Mouse (Mus musculus): ENCODE measurements around the gene Gsta4. TPM values are rescaled to one million over a fixed set of nuclear protein-coding genes. Genes with fewer than 3 reads are reported as not detected.

Gsta4 gene
- polyA plus RNA-seq, 2 experiments = 17.2 to 30.6 TPM

GRCm38 (mm10) chr9:78212341-78213049 lies 29.9 kb downstream of the Gsta4 start:
- ATAC-seq (ENCODE audit: insufficient read depth) = no peak

GRCm38 (mm10) chr9:78217074-78217473 lies 34.5 kb downstream of the Gsta4 start:
- no peak for DNase-seq (ENCODE audit: low read depth in 3 of 3, low spot score in 3 of 3)
- ATAC-seq (ENCODE audit: insufficient read depth) = no peak

More at GRCm38 (mm10) chr9:78212341-78213049, 29.9 kb downstream of the Gsta4 start:
- no peak for DNase-seq (ENCODE audit: low read depth in 3 of 3, low spot score in 3 of 3)
- Histone ChIP-seq H3K36me3 (replicated peaks; ENCODE audit: control insufficient read depth, insufficient read depth, low read depth) (no peaks in the 10 kb centered on the region), H3K4me3 (ENCODE audit: insufficient read depth in 1 of 2, low read depth in 2 of 2, low read length in 2 of 2) (no peak overlapping the region), H3K9ac (replicated peaks) (no peak overlapping the region), H3K4me2 (ENCODE audit: low read depth) (no peak overlapping the region), H3K9me3 (ENCODE audit: control insufficient read depth, low read length) (no peaks in the 10 kb centered on the region), H3K27ac (no peak overlapping the region), H3K4me1 (replicated peaks; ENCODE audit: control insufficient read depth in 2 of 2, insufficient read depth in 2 of 2, low read length in 1 of 2) (peaks cover 0 to 6% of the 10 kb centered on the region in 2 experiments; a peak in 2 of 4 replicates), H3K27me3 (ENCODE audit: control insufficient read depth, insufficient read depth, low read length) (no peaks in the 10 kb centered on the region)
- TF ChIP-seq EP300 (IDR thresholded peaks at IDR 0.05; ENCODE audit: low read depth) (no peak), CTCF (IDR thresholded peaks at IDR 0.05; ENCODE audit: low read depth) (no peak)
- 35% methylated on average over 7 of the region's 7 CpGs for WGBS (ENCODE audit: insufficient replicate concordance)

GRCm38 (mm10) chr9:78222616-78223015 lies 40.0 kb downstream of the Gsta4 start:
- ATAC-seq (ENCODE audit: insufficient read depth) (no peak), DNase-seq (ENCODE audit: low read depth in 3 of 3, low spot score in 3 of 3) (no peak)
- no peaks in the 10 kb centered on the region for H3K9me3 ChIP-seq (ENCODE audit: control insufficient read depth, low read length)
- no peak overlapping the region for H3K9ac ChIP-seq (replicated peaks)
- 46% methylated on average over 8 of the region's 8 CpGs for WGBS (ENCODE audit: insufficient replicate concordance)
- TF ChIP-seq EP300 (IDR thresholded peaks at IDR 0.05; ENCODE audit: low read depth) (no peak), CTCF (IDR thresholded peaks at IDR 0.05; ENCODE audit: low read depth) (no peak)
- H3K36me3 ChIP-seq (replicated peaks; ENCODE audit: control insufficient read depth, insufficient read depth, low read depth) = no peaks in the 10 kb centered on the region
- H3K4me2 ChIP-seq (ENCODE audit: low read depth) = no peak overlapping the region
- 0 out of 4 replicates have a peak, but pooled peaks cover 0 to 2% of the 10 kb centered on the region in 2 experiments for H3K4me1 ChIP-seq (replicated peaks; ENCODE audit: control insufficient read depth in 2 of 2, insufficient read depth in 2 of 2, low read length in 1 of 2)
- H3K27ac ChIP-seq = no peak overlapping the region
- H3K4me3 ChIP-seq (ENCODE audit: insufficient read depth in 1 of 2, low read depth in 2 of 2, low read length in 2 of 2) = no peak overlapping the region
- no peaks in the 10 kb centered on the region for H3K27me3 ChIP-seq (ENCODE audit: control insufficient read depth, insufficient read depth, low read length)

More at GRCm38 (mm10) chr9:78217074-78217473, 34.5 kb downstream of the Gsta4 start:
- Histone ChIP-seq H3K9me3 (ENCODE audit: control insufficient read depth, low read length) (no peaks in the 10 kb centered on the region), H3K4me1 (replicated peaks; ENCODE audit: control insufficient read depth in 2 of 2, insufficient read depth in 2 of 2, low read length in 1 of 2) (peaks cover 0 to 6% of the 10 kb centered on the region in 2 experiments; a peak in 2 of 4 replicates), H3K27me3 (ENCODE audit: control insufficient read depth, insufficient read depth, low read length) (no peaks in the 10 kb centered on the region), H3K9ac (replicated peaks) (no peak overlapping the region), H3K4me2 (ENCODE audit: low read depth) (no peak overlapping the region), H3K27ac (no peak overlapping the region), H3K4me3 (ENCODE audit: insufficient read depth in 1 of 2, low read depth in 2 of 2, low read length in 2 of 2) (no peak overlapping the region), H3K36me3 (replicated peaks; ENCODE audit: control insufficient read depth, insufficient read depth, low read depth) (no peaks in the 10 kb centered on the region)
- TF ChIP-seq EP300 (IDR thresholded peaks at IDR 0.05; ENCODE audit: low read depth) (no peak), CTCF (IDR thresholded peaks at IDR 0.05; ENCODE audit: low read depth) (no peak)
- 49% methylated on average over 4 of the region's 4 CpGs for WGBS (ENCODE audit: insufficient replicate concordance)

GRCm38 (mm10) chr9:78223221-78223902 lies 40.8 kb downstream of the Gsta4 start:
- H3K9me3 ChIP-seq (ENCODE audit: control insufficient read depth, low read length) = no peaks in the 10 kb centered on the region
- TF ChIP-seq EP300 (IDR thresholded peaks at IDR 0.05; ENCODE audit: low read depth) (no peak), CTCF (IDR thresholded peaks at IDR 0.05; ENCODE audit: low read depth) (no peak)
- DNase-seq (ENCODE audit: low read depth in 3 of 3, low spot score in 3 of 3) = no peak
- H3K27ac ChIP-seq = no peak overlapping the region
- no peaks in the 10 kb centered on the region for H3K36me3 ChIP-seq (replicated peaks; ENCODE audit: control insufficient read depth, insufficient read depth, low read depth)
- no peaks in the 10 kb centered on the region for H3K27me3 ChIP-seq (ENCODE audit: control insufficient read depth, insufficient read depth, low read length)
- no peak overlapping the region for H3K9ac ChIP-seq (replicated peaks)
- WGBS (ENCODE audit: insufficient replicate concordance) = 64% methylated on average over 10 of the region's 10 CpGs
- no peak overlapping the region for H3K4me3 ChIP-seq (ENCODE audit: insufficient read depth in 1 of 2, low read depth in 2 of 2, low read length in 2 of 2)
- 0 out of 4 replicates have a peak, but pooled peaks cover 0 to 2% of the 10 kb centered on the region in 2 experiments for H3K4me1 ChIP-seq (replicated peaks; ENCODE audit: control insufficient read depth in 2 of 2, insufficient read depth in 2 of 2, low read length in 1 of 2)
- no peak overlapping the region for H3K4me2 ChIP-seq (ENCODE audit: low read depth)
- ATAC-seq (ENCODE audit: insufficient read depth) = no peak

- Histone ChIP-seq H3K9ac (replicated peaks) (no peak overlapping the region), H3K4me2 (ENCODE audit: low read depth) (no peak overlapping the region), H3K4me3 (ENCODE audit: insufficient read depth in 1 of 2, low read depth in 2 of 2, low read length in 2 of 2) (no peak overlapping the region), H3K36me3 (replicated peaks; ENCODE audit: control insufficient read depth, insufficient read depth, low read depth) (no peaks in the 10 kb centered on the region), H3K9me3 (ENCODE audit: control insufficient read depth, low read length) (no peaks in the 10 kb centered on the region), H3K27me3 (ENCODE audit: control insufficient read depth, insufficient read depth, low read length) (no peaks in the 10 kb centered on the region), H3K4me1 (replicated peaks; ENCODE audit: control insufficient read depth in 2 of 2, insufficient read depth in 2 of 2, low read length in 1 of 2) (0 out of 4 replicates have a peak, but pooled peaks cover 0 to 2% of the 10 kb centered on the region in 2 experiments), H3K27ac (no peak overlapping the region)
- TF ChIP-seq EP300 (IDR thresholded peaks at IDR 0.05; ENCODE audit: low read depth) = no peak
- no peak for TF ChIP-seq CTCF (IDR thresholded peaks at IDR 0.05; ENCODE audit: low read depth)
- no peak for DNase-seq (ENCODE audit: low read depth in 3 of 3, low spot score in 3 of 3)
- 72% methylated on average over 2 of the region's 2 CpGs for WGBS (ENCODE audit: insufficient replicate concordance)
- no peak for ATAC-seq (ENCODE audit: insufficient read depth)
Observed at GRCm38 (mm10) chr9:78224418-78224817, 41.8 kb downstream of the Gsta4 start.

Data from liver, embryonic 14.5 days (tissue).